Mouse (Mus musculus) cerebellum, adult 2 months (tissue): ENCODE measurements around the gene Syngap1. TPM values are rescaled to one million over a fixed set of nuclear protein-coding genes. Genes with fewer than 3 reads are reported as not detected.
"Not testable (repeated sequence)": the region's sequence is repeated elsewhere in the genome, so short reads cannot be mapped to it uniquely, and the experiment has no call there.

Experiments
- DNase-seq, 2 experiments: peaks; one replicate each; pipeline ENCODE4 v3.0.0; 2021
- H3K27ac ChIP-seq: fragments of 200-500 bp; 2 replicates; pipeline ENCODE4 v1.5.1; 2012; ENCODE audit warnings: low read length, control low read depth, inconsistent platforms; ENCODE audit not compliant: insufficient read depth
- H3K27me3 ChIP-seq: fragments of 200-500 bp; 2 replicates; pipeline ENCODE4 v1.6.1; 2012; ENCODE audit warnings: inconsistent platforms, mild to moderate bottlenecking, low read length, moderate library complexity; ENCODE audit not compliant: control insufficient read depth, insufficient read depth
- H3K4me1 ChIP-seq: fragments of 200-500 bp; 2 replicates; pipeline ENCODE4 v1.6.1; 2011; ENCODE audit warnings: low read length; ENCODE audit not compliant: control insufficient read depth, insufficient read depth
- H3K4me3 ChIP-seq: fragments of 200-500 bp; replicated peaks from 2 replicates; pipeline ENCODE3; 2011; ENCODE audit warnings: mild to moderate bottlenecking, low read depth, low read length, control low read depth; ENCODE audit not compliant: insufficient read depth
- CTCF ChIP-seq: fragments of 200-500 bp; IDR thresholded peaks from 2 replicates; pipeline ENCODE4 v1.5.1; 2011; ENCODE audit warnings: low read depth, mild to moderate bottlenecking, control low read depth, low read length, moderate library complexity, borderline replicate concordance; ENCODE audit not compliant: insufficient read depth
- POLR2A ChIP-seq: fragments of 200-500 bp; IDR thresholded peaks from 2 replicates; pipeline ENCODE4 v1.6.1; 2011; ENCODE audit warnings: low read length, control low read depth, borderline replicate concordance; ENCODE audit not compliant: insufficient read depth
- WGBS: fragments of 180-500 bp; shearing (Covaris S2); methylation state at CpG from one replicate; pipeline ENCODE4 v1.1.7; 2018; 5-methylcytosine and 5-hydroxymethylcytosine counted together
- polyA plus RNA-seq: library from polyadenylated mRNA; depleted of rRNA; stranded (reverse); fragments of >200 nt; gene quantifications from 2 replicates; pipeline ENCODE4 v1.2.3, GENCODE M21; 2012

The Syngap1 gene
- polyA plus RNA-seq, 1 experiment = 55.9 TPM

GRCm38 (mm10) chr17:26915248-26915647 lies 25.8 kb upstream of the Syngap1 start:
- no peak for TF ChIP-seq CTCF
- TF ChIP-seq POLR2A = no peak
- 55% methylated on average over 1 of the region's 1 CpGs for WGBS
- no peak overlapping the region for H3K4me3 ChIP-seq

GRCm38 (mm10) chr17:26916711-26917482 lies 24.2 kb upstream of the Syngap1 start, which contains the start of gene Kifc5b:
Gene Kifc5b, plus strand, starts transcription at chr17:26917091.
- peak; percentile 100 for DNase-seq
- under 1% methylated on average over 72 of the region's 72 CpGs for WGBS
- peak within 1 kb of the TSS; percentile 81 for H3K4me3 ChIP-seq
- no peak within 1 kb of the TSS for H3K27ac ChIP-seq
- H3K27me3 ChIP-seq = no peaks in the 10 kb centered on the region
- no peak for TF ChIP-seq POLR2A
- peak; percentile 98 for TF ChIP-seq CTCF
- no peaks in the 10 kb centered on the region for H3K4me1 ChIP-seq

More at GRCm38 (mm10) chr17:26915248-26915647, 25.8 kb upstream of the Syngap1 start:
- Histone ChIP-seq H3K4me1 (no peaks in the 10 kb centered on the region), H3K27me3 (no peaks in the 10 kb centered on the region), H3K27ac (no peak overlapping the region)
- no peak for DNase-seq

- peak overlapping the region; percentile 81 for H3K4me3 ChIP-seq
- not testable (repeated sequence) for H3K27me3 ChIP-seq, DNase-seq, H3K27ac ChIP-seq, H3K4me1 ChIP-seq
- WGBS = 4% methylated on average over 12 of the region's 12 CpGs
Measured at GRCm38 (mm10) chr17:26917560-26917959, 23.5 kb upstream of the Syngap1 start.

- WGBS = 76% methylated on average over 2 of the region's 2 CpGs
- TF ChIP-seq CTCF = no peak
- no peak for TF ChIP-seq POLR2A
- Histone ChIP-seq H3K27ac (no peak overlapping the region), H3K4me3 (no peak overlapping the region), H3K4me1 (no peaks in the 10 kb centered on the region), H3K27me3 (no peaks in the 10 kb centered on the region)
- DNase-seq = no peak
Measured at GRCm38 (mm10) chr17:26918343-26918742, 22.7 kb upstream of the Syngap1 start.

GRCm38 (mm10) chr17:26919516-26919915 lies 21.5 kb upstream of the Syngap1 start:
- not testable (repeated sequence) for H3K4me3 ChIP-seq, DNase-seq, H3K4me1 ChIP-seq, H3K27me3 ChIP-seq, H3K27ac ChIP-seq
- WGBS = 83% methylated on average over 2 of the region's 2 CpGs

GRCm38 (mm10) chr17:26922368-26922767 lies 18.7 kb upstream of the Syngap1 start:
- not testable (repeated sequence) for H3K27ac ChIP-seq, H3K27me3 ChIP-seq, DNase-seq, H3K4me1 ChIP-seq, H3K4me3 ChIP-seq
- WGBS = 82% methylated on average over 6 of the region's 6 CpGs

- H3K4me1 ChIP-seq, DNase-seq, H3K4me3 ChIP-seq, H3K27me3 ChIP-seq, H3K27ac ChIP-seq: not testable (repeated sequence)
- WGBS = 95% methylated on average over 9 of the region's 9 CpGs
Measured at GRCm38 (mm10) chr17:26925414-26925813, 15.6 kb upstream of the Syngap1 start.

- TF ChIP-seq CTCF = peak; percentile 20; the same call in 1 of the 2 replicates
- H3K27me3 ChIP-seq, H3K27ac ChIP-seq, H3K4me3 ChIP-seq, H3K4me1 ChIP-seq: not testable (repeated sequence)
- DNase-seq = peak in 1 of 2 experiments; percentile 26
- 63% methylated on average over 7 of the region's 7 CpGs for WGBS
Measured at GRCm38 (mm10) chr17:26931795-26932194, 9.3 kb upstream of the Syngap1 start.
